ENCODE assay signal across 9 mouse cellular contexts in the genomic region with DNA sequence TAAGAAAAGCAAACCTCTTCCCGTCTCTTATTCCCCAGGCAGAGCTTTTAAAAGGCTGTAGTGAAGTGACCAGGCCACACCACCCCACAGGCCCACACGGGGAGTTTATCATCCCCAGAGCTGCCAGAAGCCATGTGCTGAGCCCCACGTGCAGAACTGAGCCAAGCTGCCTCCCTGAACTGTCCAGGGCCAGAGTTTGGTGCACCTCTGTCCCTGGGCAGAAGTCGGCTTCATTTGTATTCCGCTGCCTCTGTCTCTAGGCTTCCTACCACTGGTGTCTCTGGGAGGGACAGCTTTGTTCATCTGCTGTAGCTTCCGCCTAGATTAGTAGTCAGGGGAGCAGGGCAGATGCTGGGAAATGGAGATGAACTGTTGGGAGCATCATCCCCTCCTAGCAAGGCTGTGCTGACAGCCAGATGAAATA.
DNase-seq lines count a peak whose midpoint lies in the region; ATAC-seq and TF ChIP-seq lines count a peak whose summit lies in the region.
"Had no signal": no experiment of that assay in that cellular context is flagged by ENCODE, and none has a peak within 500 bp of the region (broad histone marks: within the 10 kb centered on the region; RNA-seq: fewer than 3 reads in every experiment).

No protein-coding gene starts in this region.

- H3K9me3 ChIP-seq in embryonic facial prominence, embryonic 13.5 days: no peaks in the 10 kb centered on the region
- no peaks in the 10 kb centered on the region for H3K9me3 ChIP-seq in heart, postnatal 0 days (replicated peaks; ENCODE audit: control insufficient read depth, low read length)
- no peaks in the 10 kb centered on the region for H3K9me3 ChIP-seq in midbrain, embryonic 13.5 days

- TF ChIP-seq POLR2A in kidney, adult 2 months (IDR thresholded peaks at IDR 0.05; ENCODE audit: low read depth, low read length): no peak

- no peak for ATAC-seq in embryonic facial prominence, embryonic 13.5 days (ENCODE audit: insufficient number of reproducible peaks, insufficient read depth, low FRiP score, low TSS enrichment, low read depth)
- ATAC-seq in heart, postnatal 0 days (ENCODE audit: insufficient read depth, low read depth): no peak
- ATAC-seq in midbrain, embryonic 13.5 days: peak; percentile 85

- no peak for DNase-seq in kidney, adult 2 months
- DNase-seq in kidney, postnatal 14 days: no peak
- no peak for DNase-seq in heart, postnatal 0 days (ENCODE audit: low spot score)
- no peak for DNase-seq in ovary, postnatal 10 days (ENCODE audit: low spot score)
- DNase-seq in gastrocnemius, postnatal 25 days: no peak
- no peak for DNase-seq in right cerebral cortex, postnatal 36 days (ENCODE audit: low spot score in 2 of 2)
- DNase-seq: thymus, postnatal 14 days had no signal

- no peak overlapping the region for H3K4me2 ChIP-seq in embryonic facial prominence, embryonic 13.5 days
- H3K4me2 ChIP-seq in heart, postnatal 0 days (ENCODE audit: low read depth, low read length): no peak overlapping the region
- no peak overlapping the region for H3K4me2 ChIP-seq in midbrain, embryonic 13.5 days (replicated peaks)

- 0 out of 2 replicates have a peak overlapping the region, but pooled peaks have one; percentile 51 for H3K9ac ChIP-seq in embryonic facial prominence, embryonic 13.5 days
- no peak overlapping the region for H3K9ac ChIP-seq in heart, postnatal 0 days (replicated peaks; ENCODE audit: low read depth, low read length)
- peak overlapping the region; percentile 58 for H3K9ac ChIP-seq in midbrain, embryonic 13.5 days (replicated peaks)

- WGBS in kidney, adult 2 months: 48% methylated on average over 6 of the region's 6 CpGs
- WGBS in embryonic facial prominence, embryonic 13.5 days: 49% methylated on average over 6 of the region's 6 CpGs
- WGBS in heart, postnatal 0 days: 55% methylated on average over 6 of the region's 6 CpGs
- 2% methylated on average over 6 of the region's 6 CpGs for WGBS in midbrain, embryonic 13.5 days

- peak overlapping the region; percentile 13; the same call in 1 of the 2 replicates for H3K27ac ChIP-seq in kidney, adult 2 months (ENCODE audit: insufficient read depth, low read depth, low read length)
- H3K27ac ChIP-seq in embryonic facial prominence, embryonic 13.5 days: peak overlapping the region; percentile 88
- H3K27ac ChIP-seq in heart, postnatal 0 days (ENCODE audit: low read depth): 0 out of 2 replicates have a peak overlapping the region, but pooled peaks have one; percentile 41
- peak overlapping the region; percentile 99 for H3K27ac ChIP-seq in midbrain, embryonic 13.5 days

- no peak overlapping the region for H3K4me3 ChIP-seq in kidney, adult 2 months (ENCODE audit: insufficient read depth, low read depth, low read length)
- H3K4me3 ChIP-seq in embryonic facial prominence, embryonic 13.5 days: no peak overlapping the region
- no peak overlapping the region for H3K4me3 ChIP-seq in heart, postnatal 0 days (ENCODE audit: low read depth, low read length)
- no peak overlapping the region for H3K4me3 ChIP-seq in midbrain, embryonic 13.5 days (replicated peaks)

- no peaks in the 10 kb centered on the region for H3K27me3 ChIP-seq in kidney, adult 2 months (replicated peaks; ENCODE audit: control insufficient read depth, insufficient read depth, low read length)
- H3K27me3 ChIP-seq in embryonic facial prominence, embryonic 13.5 days: no peaks in the 10 kb centered on the region
- no peaks in the 10 kb centered on the region for H3K27me3 ChIP-seq in heart, postnatal 0 days (ENCODE audit: control insufficient read depth, insufficient read depth, low read length)
- H3K27me3 ChIP-seq in midbrain, embryonic 13.5 days: no peaks in the 10 kb centered on the region

- no peak for TF ChIP-seq CTCF in kidney, adult 2 months (conservative IDR thresholded peaks at IDR 0.05; ENCODE audit: insufficient read depth, insufficient read length, low read depth, low read length)
- TF ChIP-seq CTCF in heart, postnatal 0 days (IDR thresholded peaks at IDR 0.05; ENCODE audit: low read depth): no peak

- no peaks in the 10 kb centered on the region for H3K36me3 ChIP-seq in kidney, adult 2 months (ENCODE audit: control insufficient read depth, insufficient read depth, low read length)
- peaks cover 14% of the 10 kb centered on the region; the same call in 1 of the 2 replicates for H3K36me3 ChIP-seq in embryonic facial prominence, embryonic 13.5 days
- H3K36me3 ChIP-seq in heart, postnatal 0 days (replicated peaks; ENCODE audit: control insufficient read depth, insufficient read depth, low read length): peaks cover 3% of the 10 kb centered on the region
- H3K36me3 ChIP-seq in midbrain, embryonic 13.5 days: peaks cover 22% of the 10 kb centered on the region

- no peak for TF ChIP-seq EP300 in heart, postnatal 0 days (IDR thresholded peaks at IDR 0.05; ENCODE audit: low read depth)

- H3K4me1 ChIP-seq in kidney, adult 2 months (ENCODE audit: control insufficient read depth, insufficient read depth, low read length): peaks cover 12% of the 10 kb centered on the region
- H3K4me1 ChIP-seq in embryonic facial prominence, embryonic 13.5 days: peaks cover 75% of the 10 kb centered on the region
- peaks cover 12% of the 10 kb centered on the region; the same call in 1 of the 2 replicates for H3K4me1 ChIP-seq in heart, postnatal 0 days (ENCODE audit: control insufficient read depth, insufficient read depth)
- peaks cover 79% of the 10 kb centered on the region for H3K4me1 ChIP-seq in midbrain, embryonic 13.5 days (replicated peaks)

Comparison
In these comparisons a context has a peak if more than half of its experiments do, and no peak if none do; other contexts are left out.
1. H3K27ac ChIP-seq: peak in every context shown above with its lines; median percentile 99 in midbrain, embryonic 13.5 days; 88 in embryonic facial prominence, embryonic 13.5 days; 41 in heart, postnatal 0 days; 13 in kidney, adult 2 months.